Mouse (Mus musculus) Muller cell, postnatal 12 days (primary cell): ENCODE results near the gene Gm10378.
"Not testable (repeated sequence)": the region's sequence is repeated elsewhere in the genome, so short reads cannot be mapped to it uniquely, and the experiment has no call there.

Experiments
- DNase-seq: peaks from one replicate; pipeline ENCODE4 v3.0.0-alpha.2; 2015; ENCODE audit errors: inconsistent ontology term

Gm10378 gene

GRCm38 (mm10) chr14:42655638-42656037 is at the start of gene Gm10378:
Gene Gm10378, plus strand, starts transcription at chr14:42655938.
- not testable (repeated sequence) for DNase-seq

- DNase-seq, result not testable (repeated sequence)
These were observed 13.9 kb upstream of the Gm10378 start, which contains the start of gene Gm3633 for GRCm38 (mm10) chr14:42641817-42642216. Gene Gm3633, minus strand, starts transcription at chr14:42641917.
